Mouse (Mus musculus): Measurements from ENCODE around the gene Ripk1. TPM values are rescaled to one million over a fixed set of nuclear protein-coding genes. Genes with fewer than 3 reads are reported as not detected.

Ripk1 gene
- polyA plus RNA-seq (2015; fragmentation: Nextera tagmentation; extraction: Ambion mirVana) = 6.3 and 8.0 TPM in 2 replicates

GRCm38 (mm10) chr13:34002058-34003006, at the start of gene Ripk1, which contains the start of gene Serpinb6a:
Gene Ripk1 (plus strand): TSS chr13:34002363.
Gene Serpinb6a (minus strand): TSS chr13:34002794.

GRCm38 (mm10) chr13:33964206-33965046, 37.7 kb upstream of the Ripk1 start, which contains the start of gene Nqo2:
Gene Nqo2 (plus strand): TSS chr13:33964687.

GRCm38 (mm10) chr13:34037172-34038055, 35.3 kb downstream of the Ripk1 start, which contains the start of gene Bphl:
Gene Bphl (plus strand): TSS chr13:34037597.

GRCm38 (mm10) chr13:34077492-34078271, 75.5 kb downstream of the Ripk1 start, which contains the start of gene Tubb2a:
Gene Tubb2a (minus strand): TSS chr13:34078007.

Other genes starting within 250 kb of the Ripk1 start
- not detected in 2 replicates for gene Serpinb6e, start 159.0 kb upstream of the Ripk1 start, polyA plus RNA-seq (2015; fragmentation: Nextera tagmentation; extraction: Ambion mirVana)
- 0.28 and 0.45 TPM in 2 replicates for gene Serpinb6c, start 96.7 kb upstream of the Ripk1 start, polyA plus RNA-seq (2015; fragmentation: Nextera tagmentation; extraction: Ambion mirVana)
- gene Nqo2, start 37.7 kb upstream of the Ripk1 start, polyA plus RNA-seq (2015; fragmentation: Nextera tagmentation; extraction: Ambion mirVana) = 17.5 and 17.9 TPM in 2 replicates
- gene Serpinb6a, start 431 bp downstream of the Ripk1 start, polyA plus RNA-seq (2015; fragmentation: Nextera tagmentation; extraction: Ambion mirVana) = 63.8 and 73.4 TPM in 2 replicates
- gene Bphl, start 35.2 kb downstream of the Ripk1 start, polyA plus RNA-seq (2015; fragmentation: Nextera tagmentation; extraction: Ambion mirVana) = 45.2 and 46.5 TPM in 2 replicates
- gene Tubb2a, start 75.6 kb downstream of the Ripk1 start, polyA plus RNA-seq (2015; fragmentation: Nextera tagmentation; extraction: Ambion mirVana) = 83.9 and 116 TPM in 2 replicates
- 21.6 and 23.6 TPM in 2 replicates for gene Tubb2b, start 128.1 kb downstream of the Ripk1 start, polyA plus RNA-seq (2015; fragmentation: Nextera tagmentation; extraction: Ambion mirVana)
- 61.6 and 61.9 TPM in 2 replicates for gene Psmg4, start 160.6 kb downstream of the Ripk1 start, polyA plus RNA-seq (2015; fragmentation: Nextera tagmentation; extraction: Ambion mirVana)